Mouse (Mus musculus) layer of hippocampus, adult 9-10 months (tissue): ENCODE data around the gene Enpp3.
"Not testable (repeated sequence)": the region's sequence is repeated elsewhere in the genome, so short reads cannot be mapped to it uniquely, and the experiment has no call there.

Source experiments
- DNase-seq: peaks from one replicate; pipeline ENCODE4 v3.0.0; 2022; ENCODE audit warnings: low spot score

Gene Enpp3

DNA sequence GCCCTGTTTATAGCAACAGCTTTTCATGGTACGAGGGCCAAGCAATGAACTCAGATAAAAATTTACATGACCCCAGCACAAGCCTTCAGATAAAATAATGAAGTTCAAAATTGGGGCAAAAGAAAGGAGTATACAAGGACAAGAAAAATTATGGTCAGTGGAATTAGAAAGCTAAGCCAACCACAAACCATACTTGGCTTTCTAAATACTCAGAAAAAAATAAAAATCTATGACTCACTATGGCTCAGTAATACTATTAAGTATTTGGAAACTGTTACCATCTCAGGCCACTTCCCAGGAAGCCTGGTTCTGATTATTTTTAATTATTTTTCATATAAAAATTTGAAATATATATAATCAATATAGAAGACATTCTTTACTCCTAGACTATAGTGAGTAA lies 19.8 kb downstream of the Enpp3 start:
- no peak for DNase-seq

DNA sequence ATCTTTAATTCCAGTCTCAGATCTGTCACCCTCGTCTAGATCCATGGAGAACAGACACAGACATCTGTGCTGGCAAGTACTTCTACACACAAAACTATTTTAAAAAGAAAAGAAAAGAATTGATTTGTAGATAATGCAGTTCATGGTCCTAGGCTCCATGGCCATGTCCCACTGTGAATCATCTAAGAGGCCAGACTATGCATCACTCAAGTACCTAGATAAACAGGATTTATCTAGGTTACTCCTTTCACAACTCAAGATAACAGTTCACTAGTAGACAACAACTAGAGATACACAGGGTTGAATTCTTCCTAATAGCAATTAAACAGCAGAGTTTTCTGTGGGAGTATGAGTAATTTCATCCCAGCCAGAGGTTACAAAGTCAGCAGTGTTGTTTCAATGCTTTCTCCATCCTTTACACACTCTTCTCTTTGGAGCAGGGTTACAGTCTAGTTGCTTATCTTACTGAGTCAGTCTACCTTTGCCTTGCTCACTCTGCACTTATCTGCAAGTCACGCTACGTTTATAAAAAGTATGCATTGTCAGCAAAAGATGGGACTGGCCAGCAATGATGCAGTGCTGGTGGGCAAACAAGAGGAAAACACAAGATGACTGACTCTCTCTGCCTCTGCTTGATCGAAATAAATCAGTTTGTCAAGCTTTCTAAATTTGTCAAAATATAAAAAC lies 20.5 kb downstream of the Enpp3 start:
- no peak for DNase-seq

DNA sequence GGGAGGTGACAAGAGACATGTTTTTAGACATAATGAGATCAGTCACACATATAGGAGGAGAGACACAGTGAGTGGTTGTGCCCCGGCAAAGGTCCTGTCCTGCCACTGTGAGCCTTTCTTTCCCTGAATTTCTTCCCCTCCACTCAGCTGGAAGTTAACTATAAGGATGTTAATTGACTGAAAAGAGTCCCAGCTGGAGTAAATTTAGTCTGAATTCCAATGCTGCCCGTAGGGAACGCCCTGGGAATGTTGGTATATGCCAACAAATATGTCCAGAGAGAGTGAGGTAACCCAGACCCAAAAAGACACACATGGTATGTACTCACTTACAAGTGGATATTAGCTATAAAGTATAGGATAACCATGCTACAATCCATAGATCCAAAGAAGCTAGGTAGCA lies 23.1 kb downstream of the Enpp3 start:
- no peak for DNase-seq

DNA sequence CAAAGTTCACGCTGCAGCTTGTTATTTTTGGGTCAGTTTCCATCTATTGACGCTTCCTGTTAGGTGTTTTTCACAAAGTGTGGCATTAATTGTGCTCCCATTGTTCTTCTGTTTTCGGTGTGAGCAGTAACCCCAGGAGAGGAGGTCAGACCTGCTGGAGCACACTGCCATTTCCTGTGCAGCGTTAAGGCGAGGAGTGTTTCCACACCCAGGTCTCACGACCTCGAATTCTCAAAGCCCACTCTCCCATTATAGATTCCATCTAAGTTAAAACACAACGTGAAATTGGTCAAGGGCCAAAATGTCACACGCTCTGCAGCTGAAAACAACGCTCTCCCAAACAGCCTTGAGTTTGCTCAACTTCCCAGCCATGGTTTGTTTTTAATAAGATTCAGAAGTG lies 32.0 kb downstream of the Enpp3 start:
- no peak for DNase-seq

GRCm38 (mm10) chr10:24806756-24807155 lies 35.9 kb downstream of the Enpp3 start:
- DNase-seq, result no peak

DNA sequence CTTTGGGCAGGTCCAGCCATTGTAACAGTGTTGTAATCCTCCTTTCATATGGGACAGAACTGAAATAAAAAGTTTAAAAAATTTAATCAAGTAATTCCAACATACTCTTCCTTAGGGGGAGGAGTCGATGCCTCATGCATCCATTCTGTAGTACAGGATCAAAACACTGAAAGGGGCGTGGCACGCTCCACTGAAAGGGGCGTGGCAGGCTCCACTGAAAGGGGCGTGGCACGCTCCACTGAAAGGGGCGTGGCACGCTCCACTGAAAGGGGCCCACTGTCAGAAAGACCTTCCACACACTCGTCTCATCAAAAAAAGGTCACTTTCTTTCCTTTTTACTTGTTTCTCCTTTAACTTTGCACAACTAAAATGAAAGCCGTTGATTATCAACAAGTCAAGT lies 36.7 kb downstream of the Enpp3 start:
- no peak for DNase-seq

- no peak for DNase-seq
These were observed 37.5 kb downstream of the Enpp3 start for GRCm38 (mm10) chr10:24805173-24805572.

DNA sequence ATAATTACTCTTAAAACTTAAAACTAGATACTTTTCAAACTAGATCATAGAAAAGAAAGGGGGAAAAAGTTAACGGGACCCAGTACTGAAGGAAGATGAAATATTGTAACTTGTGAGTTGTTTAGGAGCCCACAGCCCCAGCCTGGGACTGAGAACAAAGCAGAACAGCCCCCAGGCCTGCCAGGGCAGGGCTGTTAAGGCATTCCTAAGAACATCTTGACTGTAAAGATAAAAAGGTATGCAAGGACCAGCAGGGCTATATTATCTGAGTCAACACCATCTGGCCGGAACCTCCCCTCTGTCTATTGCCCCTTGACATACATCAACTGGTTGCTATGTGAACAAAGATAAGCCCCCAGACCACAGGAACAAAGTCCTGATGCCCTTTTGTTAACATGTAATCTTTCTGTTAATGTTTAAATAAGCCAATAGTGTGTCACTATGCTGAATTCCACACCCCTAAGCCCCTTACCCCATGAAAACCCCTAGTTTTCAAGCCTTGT lies 39.8 kb downstream of the Enpp3 start:
- DNase-seq, result not testable (repeated sequence)

GRCm38 (mm10) chr10:24801796-24802195 lies 40.8 kb downstream of the Enpp3 start:
- DNase-seq, result no peak

GRCm38 (mm10) chr10:24797246-24797645 lies 45.4 kb downstream of the Enpp3 start:
- DNase-seq, result no peak

GRCm38 (mm10) chr10:24792756-24793155 lies 49.9 kb downstream of the Enpp3 start:
- DNase-seq, result no peak

- DNase-seq, result no peak
These were observed 52.7 kb downstream of the Enpp3 start for GRCm38 (mm10) chr10:24789747-24790545.

- no peak for DNase-seq
These were observed 57.3 kb downstream of the Enpp3 start for GRCm38 (mm10) chr10:24785345-24785744.

- no peak for DNase-seq
These were observed 57.9 kb downstream of the Enpp3 start for GRCm38 (mm10) chr10:24784624-24785276.

DNA sequence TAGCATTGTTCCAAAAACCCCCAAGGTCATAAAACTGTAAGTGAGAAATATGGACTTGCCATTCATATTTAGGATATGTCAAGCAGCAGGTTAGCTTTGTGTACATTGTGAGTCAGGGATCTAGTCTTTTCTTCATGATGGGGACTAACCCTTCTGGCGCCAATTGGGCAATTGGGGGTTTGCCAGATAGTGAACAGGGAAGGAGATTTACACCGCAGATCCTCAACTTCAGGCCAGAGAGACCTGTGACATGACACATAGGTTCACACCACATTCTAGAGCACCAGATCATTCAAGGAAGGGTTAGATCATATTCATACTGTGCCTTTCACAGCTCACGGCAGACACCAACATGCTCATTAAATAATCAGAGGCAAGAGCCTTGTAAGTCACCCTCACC lies 58.7 kb downstream of the Enpp3 start:
- DNase-seq, result no peak

DNA sequence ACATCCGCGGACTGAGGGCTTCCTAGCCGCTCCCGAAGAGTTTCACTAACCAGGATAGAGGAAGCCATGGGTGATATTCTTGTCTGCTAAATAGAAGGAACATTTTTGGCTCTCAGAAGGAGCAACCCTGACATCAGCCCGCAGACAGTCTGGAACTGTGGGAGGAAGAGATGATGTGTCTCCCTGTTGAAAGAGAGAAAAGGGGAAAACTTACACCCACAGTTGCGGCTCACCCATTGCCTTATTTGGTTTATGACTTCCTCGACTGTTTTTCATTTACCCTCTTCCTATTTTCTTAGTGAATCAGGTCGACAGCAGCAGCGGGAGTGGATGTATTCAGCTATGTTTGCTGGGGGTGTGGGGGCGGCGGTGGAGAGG lies 64.0 kb downstream of the Enpp3 start:
- no peak for DNase-seq

GRCm38 (mm10) chr10:24777916-24778642 lies 64.5 kb downstream of the Enpp3 start:
- DNase-seq, result no peak

DNA sequence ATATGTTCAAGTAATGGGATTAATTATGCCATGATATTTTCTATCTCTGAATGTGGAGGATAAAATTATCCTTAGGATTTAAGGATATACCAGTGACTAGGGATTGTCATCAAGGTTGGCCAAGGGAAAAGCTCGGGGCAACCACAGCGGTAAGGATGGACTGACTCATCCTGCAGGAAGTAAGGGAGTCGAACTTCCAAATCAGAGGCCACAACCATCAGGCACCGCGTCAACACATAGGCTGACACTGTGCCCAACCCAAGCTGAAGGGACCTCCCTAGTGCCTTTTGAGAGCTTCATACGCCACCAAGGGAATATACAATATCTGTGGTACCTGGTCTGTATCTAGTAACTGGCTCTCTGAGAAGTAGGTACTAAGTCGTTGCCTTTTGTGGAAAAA lies 73.1 kb downstream of the Enpp3 start:
- no peak for DNase-seq

- DNase-seq, result no peak
These were observed 74.9 kb downstream of the Enpp3 start for GRCm38 (mm10) chr10:24767695-24768094.

GRCm38 (mm10) chr10:24766061-24766460 lies 76.6 kb downstream of the Enpp3 start:
- no peak for DNase-seq

- DNase-seq, result no peak
These were observed 77.4 kb downstream of the Enpp3 start for GRCm38 (mm10) chr10:24765151-24765755.

- no peak for DNase-seq
These were observed 78.0 kb downstream of the Enpp3 start for GRCm38 (mm10) chr10:24764640-24765039.
